Mouse (Mus musculus) Patski (cell line): ENCODE data around the gene Plk5. TPM values are rescaled to one million over a fixed set of nuclear protein-coding genes. Genes with fewer than 3 reads are reported as not detected.
A peak's percentile ranks its signal among the peaks of the same experiment; 100 is the strongest.

Experiments
- ATAC-seq: fragments of 100-300 bp; one replicate; pipeline ENCODE4 v1.8.0; 2021
- CTCF ChIA-PET: fragments of 350-600 bp; sonication (Branson Sonifier 250); formaldehyde crosslinking; loops from one replicate; lab custom pipeline; 2022; ENCODE audit warnings: inconsistent platforms; lab: Charles Lee
- POLR2A ChIA-PET: fragments of 350-600 bp; sonication (Branson Sonifier 250); formaldehyde crosslinking; loops from one replicate; lab custom pipeline; 2022; ENCODE audit warnings: antibody characterized with exemption, inconsistent platforms; lab: Charles Lee
- DNase-seq: peaks from one replicate; pipeline ENCODE4 v3.0.0-alpha.2; 2011; ENCODE audit warnings: low read depth, low spot score
- H3K27me3 ChIP-seq: fragments of 371-371 bp; one replicate; pipeline ENCODE4 v1.5.1; 2021
- CTCF ChIP-seq: fragments of 100-300 bp; IDR thresholded peaks from one replicate; pipeline ENCODE4 v1.5.1; 2021
- in situ Hi-C: fragments of 300-500 bp; cut with MboI; formaldehyde crosslinking; loops from 3 replicates; pipeline ENCODE4 v1.11.1; 2018; ENCODE audit warnings: low pct_unique_long_range_greater_than_20kb, mixed read lengths
- polyA plus RNA-seq: library from polyadenylated mRNA; unstranded; gene quantifications from one replicate; pipeline ENCODE4 v1.2.3, GENCODE M21; 2021

Gene Plk5
- polyA plus RNA-seq: 0.62 TPM

DNA sequence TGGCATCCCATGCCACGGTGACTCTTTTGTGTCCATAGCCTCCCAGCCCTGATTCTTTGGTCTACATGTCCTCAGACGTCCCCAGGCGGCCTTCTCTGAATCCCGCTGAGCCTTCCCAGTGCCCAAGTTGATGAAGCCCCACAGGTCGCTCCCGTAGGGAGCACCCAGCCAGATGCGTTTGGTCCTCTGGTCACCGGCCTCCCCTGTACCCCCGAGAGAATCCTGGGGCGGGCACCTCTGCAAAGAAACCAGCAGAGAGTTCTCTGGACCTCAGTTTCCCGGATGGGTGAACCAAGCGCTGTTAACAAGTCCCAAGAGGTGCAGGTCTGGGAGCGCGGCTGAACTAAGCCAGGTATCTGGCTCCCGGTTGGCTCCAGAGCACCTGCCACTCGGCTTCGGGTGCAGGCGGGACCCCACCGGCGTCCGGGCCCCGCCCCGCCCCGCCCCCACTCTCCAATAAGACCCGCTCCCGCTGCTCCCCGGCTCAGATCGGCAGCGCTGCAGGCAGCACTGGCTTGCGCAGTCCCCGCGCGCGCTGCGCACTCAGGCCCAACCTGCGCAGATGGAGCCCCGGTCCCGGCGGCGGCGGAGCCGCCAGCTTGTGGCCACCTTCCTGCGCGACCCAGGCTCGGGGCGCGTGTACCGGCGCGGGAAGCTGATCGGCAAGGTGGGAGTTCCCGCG is at the start of gene Plk5:
Gene Plk5, plus strand, starts transcription at position 459 of the 682 bp plus-strand sequence.
- TF ChIP-seq CTCF: no peak
- ChIA-PET CTCF (no interaction called here), POLR2A (no interaction called here)
- H3K27me3 ChIP-seq: peaks cover 31% of the 10 kb centered on the region
- in situ Hi-C loops: loop anchor here (25.0 kb wide), 1 partner anchor 156 kb away; no protein-coding TSS in a partner anchor
- DNase-seq (no peak), ATAC-seq (no peak)

DNA sequence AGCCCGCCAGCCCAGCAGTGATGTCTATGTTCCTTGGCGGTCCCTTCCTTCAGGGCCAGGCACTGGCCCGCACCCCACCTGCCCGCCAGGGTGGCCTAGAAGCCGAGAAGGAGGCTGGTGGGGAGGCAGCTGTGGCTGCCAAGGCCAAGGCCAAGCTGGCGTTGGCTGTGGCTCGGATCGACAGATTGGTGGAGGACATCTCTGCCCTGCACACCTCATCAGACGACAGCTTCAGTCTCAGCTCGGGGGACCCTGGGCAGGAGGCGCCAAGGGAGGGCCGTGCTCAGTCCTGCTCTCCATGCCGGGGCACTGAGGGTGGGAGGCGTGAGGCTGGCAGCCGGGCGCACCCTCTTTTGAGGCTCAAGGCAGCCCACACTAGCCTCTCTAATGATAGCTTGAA is 44.7 kb upstream of the Plk5 start:
- no peaks in the 10 kb centered on the region for H3K27me3 ChIP-seq
- no peak for DNase-seq
- ATAC-seq: no peak
- POLR2A ChIA-PET: interaction anchor here (0.6 kb wide), 1 partner anchor 195 kb away, joined by 6 read pairs; no protein-coding TSS in a partner anchor
- in situ Hi-C loops: no loop called here
- no peak for TF ChIP-seq CTCF
- CTCF ChIA-PET: no interaction called here

- no peaks in the 10 kb centered on the region for H3K27me3 ChIP-seq
- no peak for DNase-seq
- CTCF ChIA-PET: interaction anchor here (1.3 kb wide), 1 partner anchor 29 kb away, joined by 3 read pairs; no protein-coding TSS in a partner anchor
- in situ Hi-C loops: no loop called here
- ATAC-seq: no peak
- TF ChIP-seq CTCF: no peak
- POLR2A ChIA-PET: interaction anchor here (0.6 to 1.1 kb wide), 2 partner anchors 9 to 12 kb away, joined by 3 read pairs; no protein-coding TSS in a partner anchor
Observed at GRCm38 (mm10) chr10:80312586-80313504, 43.4 kb upstream of the Plk5 start.

- H3K27me3 ChIP-seq: no peaks in the 10 kb centered on the region
- in situ Hi-C loops: no loop called here
- no peak for ATAC-seq
- TF ChIP-seq CTCF: no peak
- CTCF ChIA-PET: no interaction called here
- POLR2A ChIA-PET: interaction anchor here (1.1 kb wide), 1 partner anchor 10 kb away, joined by 3 read pairs; no protein-coding TSS in a partner anchor
- DNase-seq: no peak
Observed at GRCm38 (mm10) chr10:80313627-80314201, 42.5 kb upstream of the Plk5 start.

GRCm38 (mm10) chr10:80314494-80315001 is 41.7 kb upstream of the Plk5 start:
- in situ Hi-C loops: no loop called here
- no peaks in the 10 kb centered on the region for H3K27me3 ChIP-seq
- TF ChIP-seq CTCF: no peak
- DNase-seq (no peak), ATAC-seq (no peak)
- CTCF ChIA-PET: no interaction called here
- POLR2A ChIA-PET: no interaction called here

GRCm38 (mm10) chr10:80315315-80315714 is 40.9 kb upstream of the Plk5 start:
- CTCF ChIA-PET: no interaction called here
- POLR2A ChIA-PET: no interaction called here
- no peak for ATAC-seq
- no peak for TF ChIP-seq CTCF
- H3K27me3 ChIP-seq: no peaks in the 10 kb centered on the region
- in situ Hi-C loops: no loop called here
- DNase-seq: no peak

GRCm38 (mm10) chr10:80316359-80316781 is 39.9 kb upstream of the Plk5 start:
- CTCF ChIA-PET: interaction anchor here (0.9 kb wide), 1 partner anchor 19 kb away, joined by 3 read pairs; no protein-coding TSS in a partner anchor
- DNase-seq: no peak
- H3K27me3 ChIP-seq: no peaks in the 10 kb centered on the region
- in situ Hi-C loops: no loop called here
- no peak for ATAC-seq
- TF ChIP-seq CTCF: no peak
- POLR2A ChIA-PET: no interaction called here

DNA sequence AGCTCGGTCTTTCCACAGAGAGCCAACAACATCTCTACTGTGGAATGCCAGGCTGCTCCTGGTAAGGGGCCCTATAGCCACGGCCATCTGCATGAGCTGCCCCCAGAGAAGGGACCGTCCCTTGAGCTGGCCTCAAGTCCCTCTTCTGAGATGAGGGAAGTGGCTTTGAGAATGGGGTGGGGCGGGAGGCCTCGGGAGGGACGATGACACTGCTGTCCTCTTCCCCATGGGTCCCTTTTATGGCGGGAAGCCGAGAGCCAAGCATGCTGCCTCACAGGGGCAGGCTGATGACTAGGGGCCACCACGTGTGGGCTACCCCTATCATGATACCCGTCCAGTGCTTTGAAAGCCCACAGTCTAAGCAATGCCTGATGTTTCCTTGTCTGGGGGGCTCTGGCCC is 39.2 kb upstream of the Plk5 start:
- in situ Hi-C loops: no loop called here
- no peak for TF ChIP-seq CTCF
- ATAC-seq (no peak), DNase-seq (no peak)
- POLR2A ChIA-PET: no interaction called here
- CTCF ChIA-PET: interaction anchor here (0.9 kb wide), 1 partner anchor 20 kb away, joined by 3 read pairs; no protein-coding TSS in a partner anchor
- no peaks in the 10 kb centered on the region for H3K27me3 ChIP-seq

- peak; percentile 55 for DNase-seq
- no peaks in the 10 kb centered on the region for H3K27me3 ChIP-seq
- ChIA-PET CTCF (no interaction called here), POLR2A (no interaction called here)
- TF ChIP-seq CTCF: no peak
- in situ Hi-C loops: no loop called here
- ATAC-seq: no peak
Observed at GRCm38 (mm10) chr10:80320340-80320760, 35.9 kb upstream of the Plk5 start, which contains the start of gene 2310011J03Rik. Gene 2310011J03Rik (minus strand): TSS chr10:80320537.

- DNase-seq: no peak
- no peak for TF ChIP-seq CTCF
- H3K27me3 ChIP-seq: no peaks in the 10 kb centered on the region
- ChIA-PET CTCF (no interaction called here), POLR2A (no interaction called here)
- in situ Hi-C loops: no loop called here
- ATAC-seq: no peak
Observed at GRCm38 (mm10) chr10:80321014-80321669, 35.1 kb upstream of the Plk5 start.
